Mouse (Mus musculus): ENCODE results near the gene Olfr338. TPM values are rescaled to one million over a fixed set of nuclear protein-coding genes. Genes with fewer than 3 reads are reported as not detected.
"Not testable (repeated sequence)": the region's sequence is repeated elsewhere in the genome, so short reads cannot be mapped to it uniquely, and the experiment has no call there.

Olfr338 gene
- polyA plus RNA-seq (2014; fragmentation: Nextera tagmentation; extraction: Ambion mirVana), result 0.03 and 0.04 TPM in 2 replicates

GRCm38 (mm10) chr2:36373219-36373618, at the start of gene Olfr338:
Olfr338 (plus strand) TSS chr2:36373519.
- Histone ChIP-seq H3K4me1 (ENCODE audit: control insufficient read depth, insufficient read depth, low read length) (no peaks in the 10 kb centered on the region), H3K9ac (ENCODE audit: low read depth, low read length) (no peak within 1 kb of the TSS), H3K4me2 (replicated peaks; ENCODE audit: low read depth, low read length) (no peak within 1 kb of the TSS), H3K27me3 (ENCODE audit: control insufficient read depth, insufficient read depth, low read length) (no peaks in the 10 kb centered on the region), H3K4me3 (ENCODE audit: low read length) (no peak within 1 kb of the TSS), H3K36me3 (ENCODE audit: control insufficient read depth, insufficient read depth, low read length) (no peaks in the 10 kb centered on the region), H3K27ac (ENCODE audit: low read depth, low read length) (no peak within 1 kb of the TSS), H3K9me3 (ENCODE audit: control insufficient read depth, low read length) (no peaks in the 10 kb centered on the region; the same call in 1 of the 2 replicates)
- no peak for ATAC-seq (ENCODE audit: low FRiP score, low TSS enrichment)

GRCm38 (mm10) chr2:36415174-36415573, 41.9 kb downstream of the Olfr338 start:
- H3K36me3 ChIP-seq (ENCODE audit: control insufficient read depth, insufficient read depth, low read length); H3K27me3 ChIP-seq (ENCODE audit: control insufficient read depth, insufficient read depth, low read length); H3K9me3 ChIP-seq (ENCODE audit: control insufficient read depth, low read length); H3K4me2 ChIP-seq (replicated peaks; ENCODE audit: low read depth, low read length); H3K27ac ChIP-seq (ENCODE audit: low read depth, low read length); H3K4me3 ChIP-seq (ENCODE audit: low read length); H3K9ac ChIP-seq (ENCODE audit: low read depth, low read length); H3K4me1 ChIP-seq (ENCODE audit: control insufficient read depth, insufficient read depth, low read length); ATAC-seq (ENCODE audit: low FRiP score, low TSS enrichment): not testable (repeated sequence)
- 87% methylated on average over 3 of the region's 3 CpGs for WGBS

DNA sequence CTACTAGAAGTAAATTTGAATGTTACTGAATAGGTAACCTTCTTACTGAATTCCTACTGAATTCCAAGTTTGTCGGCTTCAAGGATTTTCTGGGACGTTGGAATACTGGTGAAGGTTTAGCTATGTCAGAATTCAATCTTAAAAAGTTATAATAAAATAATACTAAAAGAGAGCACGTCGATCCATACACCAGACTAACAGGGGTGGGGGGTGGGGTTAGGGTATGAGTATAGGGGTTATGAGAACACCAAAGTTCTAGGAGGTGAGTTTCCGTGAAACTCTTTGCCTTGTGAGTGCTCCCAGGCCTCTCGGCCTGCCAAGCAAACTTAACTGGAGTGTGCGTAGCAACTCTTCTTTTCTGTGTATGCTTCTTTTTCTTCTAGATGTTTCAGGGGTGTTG, 42.3 kb downstream of the Olfr338 start:
- not testable (repeated sequence) for H3K9me3 ChIP-seq (ENCODE audit: control insufficient read depth, low read length)

GRCm38 (mm10) chr2:36418647-36419046, 45.3 kb downstream of the Olfr338 start, which contains the start of gene Olfr339:
Olfr339 (plus strand) TSS chr2:36418947.
- 89% methylated on average over 3 of the region's 3 CpGs for WGBS
- no peaks in the 10 kb centered on the region for H3K36me3 ChIP-seq (ENCODE audit: control insufficient read depth, insufficient read depth, low read length)
- ATAC-seq (ENCODE audit: low FRiP score, low TSS enrichment), result no peak

More for the DNA sequence above, 42.3 kb downstream of the Olfr338 start:
- H3K27me3 ChIP-seq (ENCODE audit: control insufficient read depth, insufficient read depth, low read length); H3K9ac ChIP-seq (ENCODE audit: low read depth, low read length); H3K4me2 ChIP-seq (replicated peaks; ENCODE audit: low read depth, low read length); H3K27ac ChIP-seq (ENCODE audit: low read depth, low read length); ATAC-seq (ENCODE audit: low FRiP score, low TSS enrichment); H3K4me1 ChIP-seq (ENCODE audit: control insufficient read depth, insufficient read depth, low read length); H3K36me3 ChIP-seq (ENCODE audit: control insufficient read depth, insufficient read depth, low read length); H3K4me3 ChIP-seq (ENCODE audit: low read length): not testable (repeated sequence)
- WGBS, result 92% methylated on average over 7 of the region's 7 CpGs

More at GRCm38 (mm10) chr2:36418647-36419046, 45.3 kb downstream of the Olfr338 start, which contains the start of gene Olfr339:
- Histone ChIP-seq H3K4me3 (ENCODE audit: low read length) (no peak within 1 kb of the TSS), H3K4me2 (replicated peaks; ENCODE audit: low read depth, low read length) (no peak within 1 kb of the TSS), H3K27ac (ENCODE audit: low read depth, low read length) (no peak within 1 kb of the TSS), H3K4me1 (ENCODE audit: control insufficient read depth, insufficient read depth, low read length) (no peaks in the 10 kb centered on the region), H3K9me3 (ENCODE audit: control insufficient read depth, low read length) (no peaks in the 10 kb centered on the region), H3K27me3 (ENCODE audit: control insufficient read depth, insufficient read depth, low read length) (no peaks in the 10 kb centered on the region), H3K9ac (ENCODE audit: low read depth, low read length) (no peak within 1 kb of the TSS)

Other genes with a start within 250 kb of the Olfr338 start
- gene Mrrf, start 237.1 kb upstream of the Olfr338 start, polyA plus RNA-seq (2014; fragmentation: Nextera tagmentation; extraction: Ambion mirVana), result 33.1 and 33.7 TPM in 2 replicates
- gene Rbm18, start 236.7 kb upstream of the Olfr338 start, polyA plus RNA-seq (2014; fragmentation: Nextera tagmentation; extraction: Ambion mirVana), result 62.1 and 77.1 TPM in 2 replicates
- 16.4 and 24.6 TPM in 2 replicates for gene Ptgs1, start 143.1 kb upstream of the Olfr338 start, polyA plus RNA-seq (2014; fragmentation: Nextera tagmentation; extraction: Ambion mirVana)
- not detected in 2 replicates for gene Olfr339, start 45.4 kb downstream of the Olfr338 start, polyA plus RNA-seq (2014; fragmentation: Nextera tagmentation; extraction: Ambion mirVana)
- not detected in 2 replicates for gene Olfr340, start 79.1 kb downstream of the Olfr338 start, polyA plus RNA-seq (2014; fragmentation: Nextera tagmentation; extraction: Ambion mirVana)
- gene Olfr341, start 108.9 kb downstream of the Olfr338 start, polyA plus RNA-seq (2014; fragmentation: Nextera tagmentation; extraction: Ambion mirVana), result not detected in 2 replicates
- not detected in 2 replicates for gene Olfr342, start 151.5 kb downstream of the Olfr338 start, polyA plus RNA-seq (2014; fragmentation: Nextera tagmentation; extraction: Ambion mirVana)
- not detected in 2 replicates for gene Olfr344, start 193.1 kb downstream of the Olfr338 start, polyA plus RNA-seq (2014; fragmentation: Nextera tagmentation; extraction: Ambion mirVana)